Mouse (Mus musculus): ENCODE measurements around the gene Map3k14.
A peak's percentile ranks its signal among the peaks of the same experiment; 100 is the strongest.

Gene Map3k14

GRCm38 (mm10) chr11:103173771-103174344 is 93.4 kb downstream of the Map3k14 start:
- DNase-seq, result peak; percentile 69

- DNase-seq, result peak; percentile 36
These were observed 94.1 kb downstream of the Map3k14 start for GRCm38 (mm10) chr11:103173041-103173770.

- DNase-seq, result peak; percentile 47
These were observed 94.8 kb downstream of the Map3k14 start for GRCm38 (mm10) chr11:103172392-103173040.

GRCm38 (mm10) chr11:103171703-103172391 is 95.4 kb downstream of the Map3k14 start:
- peak; percentile 67 for DNase-seq

- DNase-seq, result peak; percentile 73
These were observed 96.0 kb downstream of the Map3k14 start for GRCm38 (mm10) chr11:103171286-103171620.

GRCm38 (mm10) chr11:103170494-103171285 is 96.6 kb downstream of the Map3k14 start, which contains the start of gene Fmnl1:
Fmnl1 (plus strand) TSS chr11:103171107.
- peak; percentile 87 for DNase-seq

GRCm38 (mm10) chr11:103170111-103170493 is 97.2 kb downstream of the Map3k14 start:
- DNase-seq, result no peak
